Mouse (Mus musculus) kidney, adult 2 months (tissue): ENCODE measurements at regions not wholly inside any gene's neighbourhood (a gene's known extent, or its start where the extent isn't known, plus 50 kb on each side); places are given as distances from the start of the nearest gene placed in this dataset.

Experiments used
- DNase-seq: peaks from one replicate; pipeline ENCODE4 v3.0.0; 2021
- H3K27ac ChIP-seq: fragments of 200-500 bp; 2 replicates; pipeline ENCODE4 v1.5.1; 2012; ENCODE audit warnings: low read depth, low read length, control low read depth, inconsistent platforms; ENCODE audit not compliant: insufficient read depth
- H3K27me3 ChIP-seq: fragments of 200-500 bp; replicated peaks from 2 replicates; pipeline ENCODE4 v1.6.1; 2012; ENCODE audit warnings: mild to moderate bottlenecking, moderate library complexity, low read length, inconsistent platforms; ENCODE audit not compliant: control insufficient read depth, insufficient read depth
- H3K36me3 ChIP-seq: fragments of 200-500 bp; 2 replicates; pipeline ENCODE4 v1.6.1; 2012; ENCODE audit warnings: mild to moderate bottlenecking, moderate library complexity, low read length, inconsistent platforms; ENCODE audit not compliant: control insufficient read depth, insufficient read depth
- H3K4me1 ChIP-seq: fragments of 200-500 bp; 2 replicates; pipeline ENCODE4 v1.6.1; 2011; ENCODE audit warnings: low read length; ENCODE audit not compliant: control insufficient read depth, insufficient read depth
- H3K4me3 ChIP-seq: fragments of 200-500 bp; 2 replicates; pipeline ENCODE4 v1.5.1; 2011; ENCODE audit warnings: mild to moderate bottlenecking, low read depth, low read length, control low read depth; ENCODE audit not compliant: insufficient read depth
- CTCF ChIP-seq: fragments of 200-500 bp; conservative IDR thresholded peaks from 2 replicates; pipeline ENCODE4 v1.5.1; 2011; ENCODE audit warnings: low read depth, mild to moderate bottlenecking, control low read depth, low read length, moderate library complexity, mixed read lengths; ENCODE audit not compliant: insufficient read depth, insufficient read length
- POLR2A ChIP-seq: fragments of 200-500 bp; IDR thresholded peaks from one replicate; pipeline ENCODE4 v1.6.1; 2011; ENCODE audit warnings: low read depth, low read length, control low read depth
- WGBS: fragments of 180-500 bp; shearing (Covaris S2); methylation state at CpG from one replicate; pipeline ENCODE4 v1.1.7; 2018; 5-methylcytosine and 5-hydroxymethylcytosine counted together

DNA sequence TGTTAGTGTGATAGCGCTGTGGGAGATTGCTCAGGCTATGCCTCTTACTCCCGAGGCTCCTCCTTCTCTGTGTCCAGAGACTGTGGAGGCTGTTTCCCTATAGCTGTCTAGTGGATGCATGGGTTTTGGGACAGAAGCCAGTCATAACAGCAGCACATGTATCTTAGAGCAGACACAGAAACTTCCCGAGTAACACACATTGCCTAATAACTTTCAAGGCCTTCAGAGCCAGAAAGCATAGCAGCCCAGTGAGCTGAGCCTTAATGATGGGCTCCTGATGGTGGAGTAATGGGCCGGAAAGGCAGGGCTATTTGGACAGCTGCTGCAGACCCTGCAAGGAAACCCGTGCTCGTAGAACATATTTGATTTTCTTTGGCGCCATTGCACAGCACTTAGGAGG, 288.6 kb downstream of the Glrx3 start:
- H3K27ac ChIP-seq, result no peak overlapping the region
- no peak for DNase-seq
- TF ChIP-seq POLR2A (no peak), CTCF (no peak)

GRCm38 (mm10) chr7:137735873-137736527, 298.6 kb downstream of the Glrx3 start:
- WGBS, result 87% methylated on average over 5 of the region's 5 CpGs
- H3K27ac ChIP-seq, result no peak overlapping the region
- H3K4me3 ChIP-seq, result no peak overlapping the region
- no peak for DNase-seq
- no peak for TF ChIP-seq CTCF
- no peak for TF ChIP-seq POLR2A
- H3K36me3 ChIP-seq, result no peaks in the 10 kb centered on the region
- no peaks in the 10 kb centered on the region for H3K4me1 ChIP-seq
- H3K27me3 ChIP-seq, result no peaks in the 10 kb centered on the region

More for the DNA sequence above, 288.6 kb downstream of the Glrx3 start:
- Histone ChIP-seq H3K4me3 (no peak overlapping the region), H3K27me3 (no peaks in the 10 kb centered on the region), H3K36me3 (no peaks in the 10 kb centered on the region), H3K4me1 (no peaks in the 10 kb centered on the region)
- WGBS, result 46% methylated on average over 7 of the region's 7 CpGs

GRCm38 (mm10) chr7:137741702-137742101, 304.3 kb downstream of the Glrx3 start:
- Histone ChIP-seq H3K4me3 (no peak overlapping the region), H3K27me3 (no peaks in the 10 kb centered on the region), H3K36me3 (no peaks in the 10 kb centered on the region), H3K4me1 (no peaks in the 10 kb centered on the region), H3K27ac (no peak overlapping the region)
- DNase-seq, result no peak
- WGBS, result 64% methylated on average over 3 of the region's 3 CpGs
- no peak for TF ChIP-seq POLR2A
- TF ChIP-seq CTCF, result no peak

- DNase-seq, result no peak
- Histone ChIP-seq H3K4me3 (no peak overlapping the region), H3K27ac (no peak overlapping the region), H3K4me1 (no peaks in the 10 kb centered on the region), H3K36me3 (no peaks in the 10 kb centered on the region), H3K27me3 (no peaks in the 10 kb centered on the region)
- 27% methylated on average over 7 of the region's 7 CpGs for WGBS
- TF ChIP-seq POLR2A, result no peak
- no peak for TF ChIP-seq CTCF
These were observed 304.9 kb downstream of the Glrx3 start for GRCm38 (mm10) chr7:137742297-137742751.

DNA sequence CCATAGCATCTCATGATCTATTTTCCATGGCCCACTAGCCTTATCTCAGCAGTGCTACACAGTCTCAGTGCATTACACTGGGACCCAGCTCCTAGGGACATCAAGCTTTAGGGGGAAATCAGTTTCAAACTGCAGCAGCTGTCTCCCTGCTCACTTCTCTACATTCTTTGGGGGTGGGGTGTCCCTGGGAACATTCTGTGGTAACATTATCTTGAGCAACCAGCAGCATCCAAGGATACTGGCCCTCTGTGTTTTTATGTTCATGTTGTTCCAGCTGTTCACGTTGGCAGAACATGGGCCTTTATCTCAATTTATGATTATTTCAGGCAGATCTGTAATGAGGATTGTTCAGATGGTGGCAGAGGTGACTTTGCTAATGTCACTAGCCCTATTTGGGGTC, 308.2 kb downstream of the Glrx3 start:
- TF ChIP-seq POLR2A (no peak), CTCF (no peak)

DNA sequence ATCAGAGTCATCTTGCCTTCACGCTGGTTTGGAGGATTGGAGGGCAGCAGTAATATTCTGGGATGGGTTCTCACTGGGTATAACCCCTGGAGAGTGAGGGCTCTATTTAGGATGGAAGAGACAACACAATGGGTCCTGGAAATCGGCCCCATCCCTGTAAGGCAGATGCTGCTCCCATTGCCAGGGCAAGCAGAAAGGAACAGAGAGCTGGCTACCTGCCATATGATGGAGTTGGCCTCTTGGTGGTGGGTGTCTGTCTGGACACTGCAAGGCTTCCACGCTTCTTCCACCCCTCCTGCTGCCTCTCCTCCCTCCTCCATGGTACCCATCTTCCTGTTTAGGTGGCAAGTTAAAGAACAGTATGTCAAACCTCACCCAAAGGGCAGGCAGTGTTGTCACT, 308.6 kb downstream of the Glrx3 start:
- TF ChIP-seq POLR2A, result no peak
- TF ChIP-seq CTCF, result no peak
- Histone ChIP-seq H3K27me3 (no peaks in the 10 kb centered on the region), H3K27ac (no peak overlapping the region), H3K36me3 (no peaks in the 10 kb centered on the region), H3K4me1 (no peaks in the 10 kb centered on the region), H3K4me3 (no peak overlapping the region)
- DNase-seq, result no peak
- WGBS, result 54% methylated on average over 3 of the region's 3 CpGs

More for the DNA sequence above, 308.2 kb downstream of the Glrx3 start:
- H3K4me1 ChIP-seq, result no peaks in the 10 kb centered on the region
- DNase-seq, result no peak
- H3K27me3 ChIP-seq, result no peaks in the 10 kb centered on the region
- WGBS, result 53% methylated on average over 1 of the region's 1 CpGs
- H3K27ac ChIP-seq, result no peak overlapping the region
- H3K36me3 ChIP-seq, result no peaks in the 10 kb centered on the region
- no peak overlapping the region for H3K4me3 ChIP-seq

- TF ChIP-seq CTCF (no peak), POLR2A (no peak)
- H3K36me3 ChIP-seq, result no peaks in the 10 kb centered on the region
- DNase-seq, result no peak
- no peaks in the 10 kb centered on the region for H3K27me3 ChIP-seq
- WGBS, result 76% methylated on average over 7 of the region's 7 CpGs
- H3K4me1 ChIP-seq, result no peaks in the 10 kb centered on the region
- no peak overlapping the region for H3K4me3 ChIP-seq
- H3K27ac ChIP-seq, result no peak overlapping the region
These were observed 311.5 kb downstream of the Glrx3 start for GRCm38 (mm10) chr7:137748936-137749335.
